Mouse (Mus musculus) stomach, postnatal 0 days (tissue): ENCODE data around the gene Ptn.

ENCODE experiments used
- CTCF ChIP-seq: IDR thresholded peaks from 2 replicates; pipeline ENCODE4 v1.5.1; 2016; ENCODE audit warnings: antibody characterized with exemption, low read depth, mild to moderate bottlenecking, moderate library complexity
- EP300 ChIP-seq: optimal IDR thresholded peaks from 2 replicates; pipeline ENCODE3; 2016; ENCODE audit warnings: antibody characterized with exemption

DNA sequence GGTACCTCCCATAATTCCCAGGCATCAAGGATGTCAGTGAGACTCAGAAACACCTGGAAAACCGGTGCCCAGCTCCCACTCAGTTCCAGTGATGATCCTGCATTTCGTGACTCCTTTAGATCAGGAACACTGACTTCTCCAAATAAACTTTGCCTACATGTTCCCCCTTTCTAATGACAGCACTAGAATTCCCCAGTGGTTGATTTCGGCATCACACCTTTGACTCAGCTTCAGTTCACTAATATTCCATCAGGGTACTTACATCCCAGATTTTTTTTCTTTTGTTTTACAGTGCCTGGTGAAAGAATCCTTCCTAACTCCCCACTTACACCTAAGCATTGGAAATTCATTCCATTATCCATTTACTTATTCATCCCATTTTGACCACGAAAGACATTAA, 15.5 kb downstream of the Ptn start:
- no peak for TF ChIP-seq EP300
- TF ChIP-seq CTCF, result peak; percentile 40
